Mouse (Mus musculus): ENCODE data around the gene Itfg1. TPM values are rescaled to one million over a fixed set of nuclear protein-coding genes. Genes with fewer than 3 reads are reported as not detected.

The Itfg1 gene
- polyA plus RNA-seq, 1 experiment: 28.1 TPM

DNA sequence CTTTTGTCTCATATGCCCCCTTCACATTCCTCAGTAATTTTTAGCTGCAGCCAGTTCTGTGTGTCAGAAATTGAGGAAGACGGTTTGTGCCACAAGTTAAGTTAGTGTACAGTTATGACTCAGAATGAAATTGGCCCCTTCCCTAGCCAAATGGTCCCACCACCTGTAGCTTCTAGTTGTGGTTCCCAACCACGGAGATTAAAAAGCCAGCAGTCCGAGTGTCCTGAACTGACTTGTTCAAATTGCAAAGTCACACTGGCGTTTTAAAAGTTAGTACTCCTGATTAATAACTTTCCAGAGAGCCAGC is 721 bp upstream of the Itfg1 start:
- Histone ChIP-seq H3K4me3 (peak overlapping the region; percentile 94), H3K27me3 (ENCODE audit: control insufficient read depth, insufficient read depth, insufficient read length) (no peaks in the 10 kb centered on the region)

DNA sequence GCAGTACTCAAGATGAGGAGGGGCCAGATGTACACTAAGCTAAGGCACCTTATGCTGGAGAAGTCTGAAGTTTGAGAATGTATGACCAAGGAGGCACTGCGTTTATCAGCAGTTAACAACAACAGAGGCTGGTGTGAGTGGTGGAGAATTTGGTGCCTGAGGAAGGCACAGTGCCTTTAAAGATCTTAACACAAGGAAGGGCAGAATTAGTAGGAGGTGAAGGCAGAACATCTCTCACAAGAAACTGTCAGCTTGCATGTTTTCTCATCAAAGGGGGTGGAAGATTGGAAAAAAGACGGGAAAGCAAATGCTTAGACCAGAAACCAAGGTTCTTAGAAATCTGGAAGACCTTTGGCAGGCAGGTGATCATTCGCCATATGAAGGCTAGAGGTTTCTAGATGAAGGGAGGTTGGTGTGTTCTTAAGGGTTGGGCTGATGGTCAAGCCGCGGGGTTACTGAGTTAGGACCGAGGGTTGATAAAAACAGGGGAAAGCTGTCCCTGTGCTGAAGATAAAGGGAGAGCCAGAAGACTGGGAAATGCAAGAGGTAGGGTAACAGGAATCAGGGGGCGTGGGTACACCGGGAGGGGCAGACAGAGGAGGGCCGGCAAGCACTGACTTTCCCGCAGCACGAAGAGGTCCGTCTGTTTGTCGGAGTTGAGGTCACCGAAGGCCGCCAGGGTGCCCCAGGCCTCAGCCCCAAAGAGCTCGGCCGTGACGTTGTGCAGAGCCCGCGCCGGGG is 635 bp downstream of the Itfg1 start:
- Histone ChIP-seq H3ac (ENCODE audit: control insufficient read depth, insufficient read length) (peak overlapping the region; percentile 79), H3K27me3 (ENCODE audit: control insufficient read depth, insufficient read depth, insufficient read length) (no peaks in the 10 kb centered on the region), H3K4me3 (peak overlapping the region; percentile 94), H3K79me2 (ENCODE audit: control insufficient read depth, insufficient read depth) (peaks cover 11% of the 10 kb centered on the region), H3K36me3 (ENCODE audit: control insufficient read depth, insufficient read depth) (peaks cover 24% of the 10 kb centered on the region), H3K4me2 (ENCODE audit: low read depth) (peak overlapping the region; percentile 76)
- TF ChIP-seq CEBPB (IDR thresholded peaks at IDR 0.05; ENCODE audit: insufficient read depth, poor library complexity, severe bottlenecking): no peak
- TF ChIP-seq POLR2A (IDR thresholded peaks at IDR 0.05; ENCODE audit: insufficient read length, low read depth): no peak
- no peak for TF ChIP-seq USF1 (IDR thresholded peaks at IDR 0.05; ENCODE audit: low read depth)
- TF ChIP-seq POLR2AphosphoS2 (IDR thresholded peaks at IDR 0.05; ENCODE audit: insufficient read length, low read depth): no peak
- TF ChIP-seq MAX (IDR thresholded peaks at IDR 0.05; ENCODE audit: low read depth): no peak
- no peak for TF ChIP-seq SRF (IDR thresholded peaks at IDR 0.05; ENCODE audit: control insufficient read depth, insufficient read length, low read depth)
- TF ChIP-seq E2F4 (IDR thresholded peaks at IDR 0.05; ENCODE audit: insufficient read depth): no peak
- no peak for TF ChIP-seq TCF3 (IDR thresholded peaks at IDR 0.05; ENCODE audit: insufficient read length, low read depth)
- no peak for TF ChIP-seq REST (IDR thresholded peaks at IDR 0.05; ENCODE audit: insufficient read depth, insufficient read length)
- no peak for TF ChIP-seq MYOD1 (IDR thresholded peaks at IDR 0.05; ENCODE audit: control insufficient read depth in 1 of 3, insufficient read length in 2 of 3, low read depth in 2 of 3)
- TF ChIP-seq MYOG (IDR thresholded peaks at IDR 0.05; ENCODE audit: control insufficient read depth in 1 of 3, insufficient read depth in 1 of 3, insufficient read length in 2 of 3, low read depth in 2 of 3): no peak
- TF ChIP-seq TCF12 (IDR thresholded peaks at IDR 0.05; ENCODE audit: insufficient read depth, poor library complexity, severe bottlenecking): no peak

More for the DNA sequence above, 721 bp upstream of the Itfg1 start:
- Histone ChIP-seq H3K36me3 (ENCODE audit: control insufficient read depth, insufficient read depth) (peaks cover 10% of the 10 kb centered on the region), H3ac (ENCODE audit: control insufficient read depth, insufficient read length) (peak overlapping the region; percentile 79), H3K79me2 (ENCODE audit: control insufficient read depth, insufficient read depth) (peaks cover 13% of the 10 kb centered on the region), H3K4me2 (ENCODE audit: low read depth) (peak overlapping the region; percentile 74)
- no peak for TF ChIP-seq REST (IDR thresholded peaks at IDR 0.05; ENCODE audit: insufficient read depth, insufficient read length)
- TF ChIP-seq MYOG (IDR thresholded peaks at IDR 0.05; ENCODE audit: control insufficient read depth in 1 of 3, insufficient read depth in 1 of 3, insufficient read length in 2 of 3, low read depth in 2 of 3): no peak
- TF ChIP-seq POLR2A (IDR thresholded peaks at IDR 0.05; ENCODE audit: insufficient read length, low read depth): no peak
- TF ChIP-seq USF1 (IDR thresholded peaks at IDR 0.05; ENCODE audit: low read depth): no peak
- no peak for TF ChIP-seq SRF (IDR thresholded peaks at IDR 0.05; ENCODE audit: control insufficient read depth, insufficient read length, low read depth)
- TF ChIP-seq TCF3 (IDR thresholded peaks at IDR 0.05; ENCODE audit: insufficient read length, low read depth): no peak
- TF ChIP-seq E2F4 (IDR thresholded peaks at IDR 0.05; ENCODE audit: insufficient read depth): no peak
- no peak for TF ChIP-seq TCF12 (IDR thresholded peaks at IDR 0.05; ENCODE audit: insufficient read depth, poor library complexity, severe bottlenecking)
- no peak for TF ChIP-seq MYOD1 (IDR thresholded peaks at IDR 0.05; ENCODE audit: control insufficient read depth in 1 of 3, insufficient read length in 2 of 3, low read depth in 2 of 3)
- TF ChIP-seq CEBPB (IDR thresholded peaks at IDR 0.05; ENCODE audit: insufficient read depth, poor library complexity, severe bottlenecking): no peak
- no peak for TF ChIP-seq POLR2AphosphoS2 (IDR thresholded peaks at IDR 0.05; ENCODE audit: insufficient read length, low read depth)
- no peak for TF ChIP-seq MAX (IDR thresholded peaks at IDR 0.05; ENCODE audit: low read depth)

DNA sequence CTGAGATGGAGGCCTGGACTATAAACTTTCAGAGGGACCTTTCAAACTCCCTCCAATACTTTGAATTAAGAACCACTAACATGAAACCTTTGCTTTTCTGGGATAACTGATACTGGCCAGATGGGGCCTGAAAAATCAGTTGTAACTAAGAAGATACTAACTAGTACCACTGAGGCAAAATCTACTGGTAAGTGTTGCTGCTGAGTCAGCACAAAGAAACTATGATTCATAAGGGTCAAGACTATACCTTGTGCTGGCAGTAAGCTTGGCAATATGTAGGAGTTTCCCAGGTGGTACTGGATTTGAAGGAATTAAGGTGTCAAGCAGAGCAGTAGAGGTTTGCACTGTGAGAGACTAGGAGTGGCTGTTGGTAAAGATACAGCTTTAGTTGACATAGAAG is 27.1 kb downstream of the Itfg1 start:
- Histone ChIP-seq H3ac (ENCODE audit: control insufficient read depth, insufficient read length) (no peak overlapping the region), H3K79me2 (ENCODE audit: control insufficient read depth, insufficient read depth) (no peaks in the 10 kb centered on the region), H3K36me3 (ENCODE audit: control insufficient read depth, insufficient read depth) (peaks cover 8% of the 10 kb centered on the region), H3K27me3 (ENCODE audit: control insufficient read depth, insufficient read depth, insufficient read length) (no peaks in the 10 kb centered on the region), H3K4me2 (ENCODE audit: low read depth) (no peak overlapping the region), H3K4me3 (no peak overlapping the region)
- TF ChIP-seq MYOD1 (IDR thresholded peaks at IDR 0.05; ENCODE audit: control insufficient read depth in 1 of 3, insufficient read length in 2 of 3, low read depth in 2 of 3) (no peak), E2F4 (IDR thresholded peaks at IDR 0.05; ENCODE audit: insufficient read depth) (no peak), USF1 (IDR thresholded peaks at IDR 0.05; ENCODE audit: low read depth) (no peak), SRF (IDR thresholded peaks at IDR 0.05; ENCODE audit: control insufficient read depth, insufficient read length, low read depth) (no peak), CEBPB (IDR thresholded peaks at IDR 0.05; ENCODE audit: insufficient read depth, poor library complexity, severe bottlenecking) (no peak), TCF3 (IDR thresholded peaks at IDR 0.05; ENCODE audit: insufficient read length, low read depth) (no peak), POLR2AphosphoS2 (IDR thresholded peaks at IDR 0.05; ENCODE audit: insufficient read length, low read depth) (no peak), MYOG (IDR thresholded peaks at IDR 0.05; ENCODE audit: control insufficient read depth in 1 of 3, insufficient read depth in 1 of 3, insufficient read length in 2 of 3, low read depth in 2 of 3) (no peak), MAX (IDR thresholded peaks at IDR 0.05; ENCODE audit: low read depth) (no peak), TCF12 (IDR thresholded peaks at IDR 0.05; ENCODE audit: insufficient read depth, poor library complexity, severe bottlenecking) (no peak), POLR2A (IDR thresholded peaks at IDR 0.05; ENCODE audit: insufficient read length, low read depth) (no peak), REST (IDR thresholded peaks at IDR 0.05; ENCODE audit: insufficient read depth, insufficient read length) (no peak)

DNA sequence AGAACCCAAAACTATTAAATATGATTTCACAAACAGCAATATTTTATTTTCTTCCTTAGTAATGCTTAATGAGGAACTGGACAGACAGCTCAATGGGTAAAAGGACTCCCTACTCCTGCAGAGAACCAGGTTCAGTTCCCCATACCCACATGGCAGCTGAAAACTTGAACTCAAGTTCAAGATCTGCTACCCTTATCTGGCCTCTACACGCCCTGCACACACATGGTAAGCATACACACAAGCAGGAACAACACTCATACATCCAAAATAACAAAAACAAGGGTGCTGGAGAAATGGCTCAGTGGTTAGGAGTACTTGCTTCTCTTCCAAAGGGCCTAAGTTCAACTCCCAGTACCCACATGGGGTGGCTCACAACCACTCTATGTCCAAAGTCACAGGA is 39.3 kb downstream of the Itfg1 start:
- Histone ChIP-seq H3K27me3 (ENCODE audit: control insufficient read depth, insufficient read depth, insufficient read length) (no peaks in the 10 kb centered on the region), H3K79me2 (ENCODE audit: control insufficient read depth, insufficient read depth) (no peaks in the 10 kb centered on the region), H3K4me3 (no peak overlapping the region), H3ac (ENCODE audit: control insufficient read depth, insufficient read length) (no peak overlapping the region), H3K4me2 (ENCODE audit: low read depth) (no peak overlapping the region), H3K36me3 (ENCODE audit: control insufficient read depth, insufficient read depth) (peaks cover 4% of the 10 kb centered on the region)
- no peak for TF ChIP-seq SRF (IDR thresholded peaks at IDR 0.05; ENCODE audit: control insufficient read depth, insufficient read length, low read depth)
- no peak for TF ChIP-seq POLR2A (IDR thresholded peaks at IDR 0.05; ENCODE audit: insufficient read length, low read depth)
- TF ChIP-seq POLR2AphosphoS2 (IDR thresholded peaks at IDR 0.05; ENCODE audit: insufficient read length, low read depth): no peak
- TF ChIP-seq REST (IDR thresholded peaks at IDR 0.05; ENCODE audit: insufficient read depth, insufficient read length): no peak
- no peak for TF ChIP-seq TCF12 (IDR thresholded peaks at IDR 0.05; ENCODE audit: insufficient read depth, poor library complexity, severe bottlenecking)
- no peak for TF ChIP-seq MAX (IDR thresholded peaks at IDR 0.05; ENCODE audit: low read depth)
- no peak for TF ChIP-seq MYOD1 (IDR thresholded peaks at IDR 0.05; ENCODE audit: control insufficient read depth in 1 of 3, insufficient read length in 2 of 3, low read depth in 2 of 3)
- TF ChIP-seq CEBPB (IDR thresholded peaks at IDR 0.05; ENCODE audit: insufficient read depth, poor library complexity, severe bottlenecking): no peak
- TF ChIP-seq USF1 (IDR thresholded peaks at IDR 0.05; ENCODE audit: low read depth): no peak
- no peak for TF ChIP-seq TCF3 (IDR thresholded peaks at IDR 0.05; ENCODE audit: insufficient read length, low read depth)
- TF ChIP-seq MYOG (IDR thresholded peaks at IDR 0.05; ENCODE audit: control insufficient read depth in 1 of 3, insufficient read depth in 1 of 3, insufficient read length in 2 of 3, low read depth in 2 of 3): no peak

Measured in myocyte (in vitro differentiated cells).